Mouse (Mus musculus) C2C12 (cell line): ENCODE data around the gene Cntnap2.

Experiments used
- CEBPB ChIP-seq: IDR thresholded peaks from one replicate; pipeline ENCODE4 v1.6.1; 2011; ENCODE audit warnings: low read depth, mild to moderate bottlenecking, control low read depth, moderate library complexity
- CTCF ChIP-seq: IDR thresholded peaks from one replicate; pipeline ENCODE4 v1.5.1; 2011; ENCODE audit not compliant: control insufficient read depth, insufficient read depth, insufficient read length
- FOSL1 ChIP-seq: IDR thresholded peaks from one replicate; pipeline ENCODE4 v1.8.0; 2011; ENCODE audit warnings: mild to moderate bottlenecking, low read length; ENCODE audit not compliant: poor library complexity, insufficient read depth, severe bottlenecking
- MAX ChIP-seq: IDR thresholded peaks from one replicate; pipeline ENCODE4 v1.6.1; 2011; ENCODE audit warnings: mild to moderate bottlenecking, control low read depth
- MYOG ChIP-seq: IDR thresholded peaks from one replicate; pipeline ENCODE4 v1.6.1; 2011; ENCODE audit not compliant: control insufficient read depth, insufficient read length; ENCODE audit errors: extremely low read depth
- USF1 ChIP-seq: IDR thresholded peaks from one replicate; pipeline ENCODE4 v1.6.1; 2011; ENCODE audit warnings: low read depth, mild to moderate bottlenecking, control low read depth, moderate library complexity

DNA sequence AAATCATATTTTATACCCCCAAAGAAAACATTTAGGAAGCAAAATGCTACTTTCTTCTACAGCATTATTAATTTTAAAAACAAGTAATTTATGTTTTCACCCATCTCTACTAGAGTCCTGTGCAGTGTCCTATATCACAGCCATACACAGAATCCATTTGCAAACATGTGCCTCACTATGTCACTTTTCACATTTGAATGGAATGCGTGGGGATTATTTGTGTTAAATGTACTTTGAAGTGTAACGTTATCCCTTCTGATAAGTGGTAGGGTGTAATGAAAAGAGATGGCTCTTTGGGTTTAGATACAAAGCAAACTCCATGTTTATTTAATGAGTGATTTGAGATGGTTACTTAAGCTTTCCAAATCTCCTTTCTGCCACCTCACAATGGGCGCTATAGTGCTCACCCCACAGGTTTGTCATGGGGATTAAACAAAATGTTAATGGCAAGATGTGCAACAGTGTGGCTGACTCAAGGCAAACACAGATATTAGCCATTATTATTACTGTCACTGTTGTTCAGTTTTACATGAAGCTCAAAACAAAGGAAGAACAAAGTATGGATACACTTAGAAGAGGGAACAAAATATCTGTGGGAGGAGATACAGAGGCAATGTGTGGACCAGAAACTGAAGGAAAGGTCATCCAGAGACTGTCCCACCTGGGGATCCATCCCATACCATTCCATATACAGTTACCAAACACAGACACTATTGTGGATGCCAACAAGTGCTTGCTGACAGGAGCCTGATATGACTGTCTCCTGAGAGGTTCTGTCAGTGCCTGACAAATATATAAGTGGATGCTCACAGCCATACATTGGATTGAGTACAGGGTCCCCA, 886.2 kb downstream of the Cntnap2 start:
- TF ChIP-seq CTCF (no peak), USF1 (no peak), MAX (no peak), MYOG (no peak), FOSL1 (no peak), CEBPB (no peak)
